Mouse (Mus musculus): ENCODE measurements around the gene Btbd11.

Gene Btbd11

GRCm38 (mm10) chr10:85386605-85387218, at the start of gene Btbd11:
TSS of gene Btbd11 (plus strand) at chr10:85386814.
- peak; percentile 75 for DNase-seq (ENCODE audit: low read depth)

DNA sequence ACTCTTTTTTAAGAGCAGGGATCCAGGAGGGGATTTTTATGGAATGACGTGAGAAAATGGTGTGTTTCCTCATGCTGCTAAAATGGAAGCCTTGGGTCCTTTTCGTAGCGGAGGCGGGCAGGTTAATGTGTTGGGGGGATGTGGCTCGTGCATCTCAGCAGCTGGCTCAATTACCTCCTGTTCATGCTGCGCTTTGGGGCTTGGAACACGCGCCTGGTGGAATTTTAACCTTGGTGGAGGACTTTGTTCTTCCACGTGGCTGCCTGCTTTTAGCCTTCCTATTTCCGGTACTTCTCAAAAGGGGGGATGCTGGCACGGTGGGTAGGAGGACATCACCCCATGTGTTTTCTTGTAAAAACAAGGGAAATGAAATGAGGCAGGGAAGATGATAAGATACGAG, 47.9 kb upstream of the Btbd11 start:
- DNase-seq (ENCODE audit: low read depth) = no peak

GRCm38 (mm10) chr10:85341867-85342266, 44.7 kb upstream of the Btbd11 start:
- no peak for DNase-seq (ENCODE audit: low read depth)

- DNase-seq (ENCODE audit: low read depth) = no peak
Measured at GRCm38 (mm10) chr10:85347171-85347570, 39.4 kb upstream of the Btbd11 start.

DNA sequence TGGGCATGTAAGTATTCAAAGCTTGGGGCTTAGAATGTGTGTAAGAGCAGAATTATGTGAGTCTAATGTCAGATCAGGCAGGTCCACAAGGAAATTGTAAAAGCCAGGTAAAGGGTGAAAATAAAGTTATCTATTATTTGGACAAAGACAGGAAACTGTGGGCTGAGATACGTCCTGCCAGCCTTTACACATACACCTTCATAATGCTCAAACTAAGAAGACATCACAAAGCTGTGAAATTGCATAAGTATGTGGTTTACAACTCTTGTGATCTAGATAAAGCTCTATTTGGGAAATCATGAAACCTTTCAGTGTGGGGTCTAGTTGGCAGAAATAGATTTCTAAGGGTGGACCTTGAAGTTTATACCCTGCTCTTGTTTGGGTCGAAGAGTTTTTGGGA, 34.1 kb upstream of the Btbd11 start:
- DNase-seq (ENCODE audit: low read depth) = no peak

DNA sequence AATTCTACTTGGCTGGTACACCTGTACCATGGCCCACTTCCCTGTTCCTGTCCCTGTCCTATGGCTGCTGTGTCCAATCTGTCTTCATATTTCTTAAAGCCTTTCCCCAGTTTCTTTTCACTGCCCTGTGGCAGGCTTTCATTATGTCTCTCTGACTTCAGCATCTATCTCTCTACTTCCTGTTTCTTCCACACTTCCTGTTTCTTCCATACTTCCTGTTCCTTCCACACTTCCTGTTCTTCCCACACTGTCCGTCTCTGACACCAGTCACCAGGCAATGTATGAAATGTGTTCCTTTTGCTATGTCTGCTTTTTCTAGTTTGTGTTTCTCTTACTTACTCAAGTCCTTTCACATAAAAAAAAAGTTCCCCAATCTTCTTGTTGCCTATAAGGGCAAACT, 32.3 kb upstream of the Btbd11 start:
- DNase-seq (ENCODE audit: low read depth) = no peak

- DNase-seq (ENCODE audit: low read depth) = no peak
Measured at GRCm38 (mm10) chr10:85359501-85360066, 27.0 kb upstream of the Btbd11 start.

DNA sequence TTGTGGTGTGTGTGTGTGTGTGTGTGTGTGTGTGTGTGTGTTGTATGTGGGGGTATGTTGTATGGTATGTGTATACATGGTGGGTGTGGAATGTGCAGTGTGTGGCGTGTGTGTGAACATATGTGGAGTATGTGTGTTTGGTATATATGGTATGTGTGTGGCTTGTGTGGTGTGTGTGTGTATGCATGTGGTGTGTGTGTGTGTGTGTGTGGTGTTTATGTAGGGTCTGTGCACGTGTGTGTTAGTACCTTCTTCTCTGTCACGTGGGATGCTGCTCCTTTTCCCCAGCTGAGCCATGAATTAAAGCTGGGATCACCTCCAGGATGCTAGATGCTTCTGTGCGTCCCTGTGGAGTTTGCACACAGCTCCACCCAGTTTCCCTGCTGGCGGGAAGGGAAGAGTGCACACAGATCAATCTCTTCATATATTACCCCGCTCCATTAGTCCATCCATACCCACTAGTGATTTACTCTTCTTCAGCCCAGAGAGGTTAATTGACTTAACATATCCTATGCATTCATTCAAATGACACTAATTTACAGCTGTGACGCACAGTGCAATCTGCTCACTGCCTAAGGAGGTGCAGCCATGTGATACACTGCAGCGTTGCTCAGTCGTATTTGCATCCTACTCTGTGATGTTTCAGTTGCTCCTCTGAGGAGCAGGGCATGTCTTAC, 23.7 kb upstream of the Btbd11 start:
- DNase-seq (ENCODE audit: low read depth) = no peak

GRCm38 (mm10) chr10:85366876-85367275, 19.7 kb upstream of the Btbd11 start:
- peak; percentile 40 for DNase-seq (ENCODE audit: low read depth)

- no peak for DNase-seq (ENCODE audit: low read depth)
Measured at GRCm38 (mm10) chr10:85371309-85371708, 15.3 kb upstream of the Btbd11 start.

GRCm38 (mm10) chr10:85372108-85372507, 14.5 kb upstream of the Btbd11 start:
- no peak for DNase-seq (ENCODE audit: low read depth)

GRCm38 (mm10) chr10:85378972-85379371, 7.6 kb upstream of the Btbd11 start:
- no peak for DNase-seq (ENCODE audit: low read depth)

GRCm38 (mm10) chr10:85382981-85383380, 3.6 kb upstream of the Btbd11 start:
- no peak for DNase-seq (ENCODE audit: low read depth)

GRCm38 (mm10) chr10:85387219-85388070, 831 bp downstream of the Btbd11 start:
- DNase-seq (ENCODE audit: low read depth) = no peak

DNA sequence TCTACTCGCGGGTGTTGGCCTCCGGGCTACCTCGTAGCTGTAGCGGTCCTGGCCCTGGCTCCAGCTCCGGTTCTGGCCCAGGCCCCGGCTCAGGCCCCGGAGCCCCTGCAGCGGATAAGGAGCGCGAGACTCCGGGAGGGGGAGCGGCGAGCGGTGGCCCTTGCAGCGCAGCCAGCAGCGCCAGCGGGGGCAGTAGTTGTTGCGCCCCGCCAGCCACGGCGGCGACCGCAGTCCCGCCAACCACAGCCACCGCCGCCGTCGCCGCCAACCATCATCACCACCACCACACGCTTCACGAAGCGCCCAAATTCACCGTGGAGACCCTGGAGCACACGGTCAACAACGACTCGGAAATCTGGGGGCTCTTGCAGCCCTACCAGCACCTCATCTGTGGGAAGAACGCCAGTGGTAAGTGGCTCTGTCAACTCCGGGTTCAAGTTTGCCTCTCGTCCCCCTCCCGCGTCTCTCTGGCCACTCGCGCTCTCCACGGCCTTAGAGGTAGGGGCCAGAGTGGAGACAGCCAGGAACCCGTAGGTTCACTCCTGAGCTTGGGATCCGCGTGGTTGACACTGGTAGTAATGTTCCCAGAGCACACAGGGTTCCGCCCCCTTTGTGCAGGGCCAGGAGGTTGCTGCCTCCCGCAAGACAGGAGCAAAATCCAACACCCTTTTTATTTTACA, 1.6 kb downstream of the Btbd11 start:
- DNase-seq (ENCODE audit: low read depth) = no peak

- DNase-seq (ENCODE audit: low read depth) = no peak
Measured at GRCm38 (mm10) chr10:85388751-85389115, 2.1 kb downstream of the Btbd11 start.

GRCm38 (mm10) chr10:85389286-85390139, 2.9 kb downstream of the Btbd11 start:
- no peak for DNase-seq (ENCODE audit: low read depth)

DNA sequence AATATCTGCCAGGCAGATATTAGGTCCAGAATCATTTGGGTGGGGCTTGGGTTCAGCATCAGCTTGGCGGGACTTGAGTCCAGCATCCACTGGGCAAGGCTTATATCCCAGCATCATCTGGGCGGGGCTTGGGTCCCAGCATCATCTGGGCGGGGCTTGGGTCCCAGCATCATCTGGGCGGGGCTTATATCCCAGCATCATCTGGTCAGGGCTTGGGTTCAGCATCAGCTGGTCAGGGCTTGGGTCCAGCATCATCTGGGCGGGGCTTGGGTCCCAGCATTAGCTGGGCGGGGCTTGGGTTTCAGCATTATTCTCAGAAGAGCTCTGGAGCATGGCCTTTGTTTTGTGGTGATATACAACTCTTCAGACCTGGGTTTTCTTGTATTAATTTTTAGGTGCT, 6.4 kb downstream of the Btbd11 start:
- no peak for DNase-seq (ENCODE audit: low read depth)

- DNase-seq (ENCODE audit: low read depth) = no peak
Measured at GRCm38 (mm10) chr10:85394558-85394957, 7.9 kb downstream of the Btbd11 start.

DNA sequence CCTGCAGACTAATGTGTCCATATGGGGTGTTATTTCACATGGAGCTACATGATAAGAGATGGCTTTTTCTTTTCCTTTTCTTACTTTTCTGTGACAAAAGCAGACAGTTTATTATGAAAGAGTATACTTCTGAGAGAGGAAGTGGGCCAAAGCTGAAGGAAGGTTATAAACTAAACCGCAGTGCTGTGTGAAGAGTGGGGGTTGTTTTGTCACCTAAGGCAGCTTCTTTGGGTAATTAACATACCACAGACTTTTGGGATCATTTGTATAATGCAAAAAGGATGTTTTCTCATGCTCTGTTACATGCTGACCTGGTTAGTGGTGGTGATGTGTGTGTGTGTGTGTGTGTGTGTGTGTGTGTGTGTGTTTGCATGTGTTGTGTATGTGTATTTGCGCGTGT, 24.5 kb downstream of the Btbd11 start:
- no peak for DNase-seq (ENCODE audit: low read depth)
